Mouse (Mus musculus): ENCODE results near the gene Hapln4. TPM values are rescaled to one million over a fixed set of nuclear protein-coding genes. Genes with fewer than 3 reads are reported as not detected.

The Hapln4 gene
- polyA plus RNA-seq (2017; shearing (Covaris generic)), result not detected

DNA sequence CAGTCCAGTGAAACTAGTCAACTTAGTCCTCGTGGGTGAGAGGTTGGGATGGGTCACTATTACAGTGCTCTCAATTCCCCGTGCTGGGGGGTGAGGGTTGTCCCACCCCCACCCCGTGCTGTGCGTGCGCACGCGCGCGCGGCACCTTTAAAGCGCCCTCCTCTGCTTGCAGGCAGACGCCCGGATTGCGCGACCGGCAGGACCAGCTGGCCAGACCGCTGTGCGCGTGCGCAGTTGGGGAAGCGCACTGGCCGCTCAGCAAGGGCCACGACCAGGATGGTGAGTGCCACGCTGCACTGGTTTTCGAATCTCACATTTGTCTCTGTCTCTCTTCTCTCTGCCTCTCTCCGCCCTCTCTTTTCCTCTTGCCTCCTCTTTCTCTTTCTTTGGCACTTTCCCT is at the start of gene Hapln4:
TSS of gene Hapln4 (plus strand) at position 173 of the 400 bp plus-strand sequence.

GRCm38 (mm10) chr8:70042583-70043455 is 40.4 kb upstream of the Hapln4 start, which contains the start of the genes Mau2 and Sugp1:
Gene Mau2, minus strand, starts transcription at chr8:70042734.
Gene Sugp1, plus strand, starts transcription at chr8:70042813.

DNA sequence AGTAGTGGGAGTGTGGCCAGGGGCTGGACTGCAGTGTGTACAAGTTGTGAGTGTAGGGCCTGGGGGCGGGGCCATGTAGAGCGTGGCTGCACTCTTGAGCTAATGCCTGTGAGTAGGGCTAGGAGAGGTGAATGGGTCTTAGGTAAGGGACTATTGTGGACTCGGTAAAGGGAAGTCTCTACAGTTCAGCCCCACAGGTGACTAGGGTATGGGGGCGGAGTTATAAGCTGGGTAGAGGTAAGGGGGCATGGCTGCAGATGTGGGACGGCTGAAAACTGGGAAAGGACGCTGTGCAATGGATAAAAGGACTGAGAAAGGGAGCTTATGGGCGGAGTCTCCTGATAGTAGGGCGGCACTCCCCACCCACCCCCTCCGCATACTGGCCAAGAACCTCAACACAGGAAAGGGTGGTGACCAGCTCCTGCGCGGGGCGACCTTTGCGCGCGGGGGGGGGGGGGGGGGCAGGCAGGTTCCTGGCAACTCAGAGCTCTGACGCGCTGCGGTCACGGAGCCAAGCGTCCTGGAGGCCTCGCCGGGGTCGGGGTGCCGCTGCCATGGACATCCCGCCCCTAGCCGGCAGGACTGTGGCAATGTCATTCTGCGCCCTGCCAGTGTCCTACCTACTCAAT is 10.7 kb upstream of the Hapln4 start, which contains the start of gene Tm6sf2:
TSS of gene Tm6sf2 (plus strand) at position 484 of the 629 bp plus-strand sequence.

GRCm38 (mm10) chr8:70120667-70121066 is 37.4 kb downstream of the Hapln4 start, which contains the start of gene Ncan:
Gene Ncan, minus strand, starts transcription at chr8:70120873.

DNA sequence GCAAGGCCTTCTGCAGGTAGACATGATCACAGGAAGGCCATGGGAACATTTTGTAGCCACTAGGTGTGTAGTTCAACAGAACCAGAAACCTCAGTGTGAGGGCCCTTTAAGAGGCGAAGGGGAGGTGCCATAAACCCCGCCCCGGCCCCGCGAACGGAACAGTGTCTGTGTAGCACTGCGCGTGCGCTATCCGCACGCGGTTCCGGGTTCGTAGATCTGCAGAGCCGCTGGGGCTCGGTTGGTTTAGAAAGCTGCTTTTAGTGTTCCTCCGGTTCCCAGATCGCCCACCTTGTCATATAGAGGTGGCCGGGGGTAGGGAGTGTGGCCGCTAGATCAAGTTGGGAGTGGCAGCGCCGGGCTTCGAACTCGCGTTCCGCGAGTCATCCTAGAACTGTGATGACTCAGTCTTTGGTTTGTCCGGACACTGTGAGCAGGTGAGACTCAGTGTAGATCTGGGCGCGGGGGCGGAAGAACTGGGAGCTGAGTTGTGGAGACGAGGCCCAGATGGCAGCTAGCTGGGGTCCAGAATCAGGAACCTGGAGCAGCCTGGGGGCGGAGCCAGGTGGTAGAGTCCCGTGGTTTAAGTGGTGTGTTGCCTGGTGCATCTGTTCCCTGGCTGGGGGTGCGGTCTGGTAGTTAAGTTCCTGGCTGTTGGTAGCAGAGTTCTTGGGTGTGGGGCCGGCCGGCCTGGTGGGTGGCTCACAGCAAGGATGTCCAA is 48.1 kb downstream of the Hapln4 start, which contains the start of gene Nr2c2ap:
TSS of gene Nr2c2ap (plus strand) at position 168 of the 718 bp plus-strand sequence.

DNA sequence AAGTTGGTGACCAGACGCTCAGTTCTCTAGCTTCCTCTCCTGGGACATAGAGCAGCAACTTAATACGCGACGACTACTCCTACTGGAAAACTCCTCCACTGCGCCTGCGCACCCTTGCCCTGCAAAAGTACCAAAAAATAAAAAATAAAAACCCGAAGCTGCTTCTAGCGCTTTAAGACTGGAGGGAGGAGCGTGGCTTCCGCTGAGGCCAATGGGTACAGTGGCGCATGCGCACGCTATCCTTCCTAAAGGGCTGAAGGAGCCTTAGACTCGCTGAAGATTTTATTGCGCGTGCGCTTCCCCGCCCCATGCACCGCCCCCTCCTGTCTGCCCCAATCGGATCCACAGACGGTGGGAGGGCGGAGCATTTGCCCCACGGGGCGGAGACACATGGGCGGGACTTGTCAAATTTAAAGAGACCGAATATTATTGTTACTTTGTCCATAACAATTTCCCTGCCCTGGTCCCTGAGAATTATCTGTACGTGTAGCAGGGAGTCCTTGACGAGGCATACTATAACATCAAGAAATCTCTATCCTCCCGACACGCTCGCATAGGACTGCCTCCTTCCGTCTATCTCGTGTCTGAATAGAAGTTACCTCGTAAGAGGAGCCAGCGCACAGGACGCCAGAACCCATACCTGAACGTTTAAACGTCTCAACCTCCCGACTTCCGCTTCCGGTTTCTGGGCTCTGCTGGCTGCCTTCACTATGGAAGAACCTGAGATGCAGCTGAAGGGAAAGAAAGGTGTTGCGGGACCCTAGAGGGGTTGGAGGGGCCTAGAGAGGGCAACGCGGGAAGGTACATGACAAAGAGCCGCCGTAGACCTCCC is 56.0 kb downstream of the Hapln4 start, which contains the start of the genes Rfxank, Borcs8 and Mef2b:
TSS of gene Rfxank (minus strand) at position 129 of the 832 bp plus-strand sequence.
TSS of gene Borcs8 (plus strand) at position 474 of the 832 bp plus-strand sequence.
TSS of gene Mef2b (plus strand) at position 686 of the 832 bp plus-strand sequence.

Other genes with a start within 250 kb of the Hapln4 start
- not detected for gene Cilp2, start 195.8 kb upstream of the Hapln4 start, polyA plus RNA-seq (2017; shearing (Covaris generic))
- 1.2 TPM for gene Tssk6, start 181.3 kb upstream of the Hapln4 start, polyA plus RNA-seq (2017; shearing (Covaris generic))
- 100 TPM for gene Ndufa13, start 180.9 kb upstream of the Hapln4 start, polyA plus RNA-seq (2017; shearing (Covaris generic))
- gene Yjefn3, start 180.7 kb upstream of the Hapln4 start, polyA plus RNA-seq (2017; shearing (Covaris generic)), result not detected
- gene Gatad2a, start 87.1 kb upstream of the Hapln4 start, polyA plus RNA-seq (2017; shearing (Covaris generic)), result 124 TPM
- gene Mau2, start 40.7 kb upstream of the Hapln4 start, polyA plus RNA-seq (2017; shearing (Covaris generic)), result 106 TPM
- gene Sugp1, start 40.6 kb upstream of the Hapln4 start, polyA plus RNA-seq (2017; shearing (Covaris generic)), result 44.5 TPM
- not detected for gene Tm6sf2, start 10.5 kb upstream of the Hapln4 start, polyA plus RNA-seq (2017; shearing (Covaris generic))
- gene Ncan, start 37.4 kb downstream of the Hapln4 start, polyA plus RNA-seq (2017; shearing (Covaris generic)), result not detected
- gene Nr2c2ap, start 47.9 kb downstream of the Hapln4 start, polyA plus RNA-seq (2017; shearing (Covaris generic)), result 36.9 TPM
- 19.6 TPM for gene Rfxank, start 55.7 kb downstream of the Hapln4 start, polyA plus RNA-seq (2017; shearing (Covaris generic))
- 38.5 TPM for gene Borcs8, start 56.0 kb downstream of the Hapln4 start, polyA plus RNA-seq (2017; shearing (Covaris generic))
- 1.3 TPM for gene Mef2b, start 56.3 kb downstream of the Hapln4 start, polyA plus RNA-seq (2017; shearing (Covaris generic))
- 39.6 TPM for gene Tmem161a, start 88.9 kb downstream of the Hapln4 start, polyA plus RNA-seq (2017; shearing (Covaris generic))
- gene Slc25a42, start 128.8 kb downstream of the Hapln4 start, polyA plus RNA-seq (2017; shearing (Covaris generic)), result 8.4 TPM
- 27.2 TPM for gene Sugp2, start 150.8 kb downstream of the Hapln4 start, polyA plus RNA-seq (2017; shearing (Covaris generic))
- 7.6 TPM for gene Armc6, start 151.0 kb downstream of the Hapln4 start, polyA plus RNA-seq (2017; shearing (Covaris generic))
- gene Homer3, start 199.4 kb downstream of the Hapln4 start, polyA plus RNA-seq (2017; shearing (Covaris generic)), result 0.54 TPM
- gene Ddx49, start 219.0 kb downstream of the Hapln4 start, polyA plus RNA-seq (2017; shearing (Covaris generic)), result 46.0 TPM
- gene Cope, start 219.1 kb downstream of the Hapln4 start, polyA plus RNA-seq (2017; shearing (Covaris generic)), result 214 TPM
- gene Cers1, start 232.3 kb downstream of the Hapln4 start, polyA plus RNA-seq (2017; shearing (Covaris generic)), result not detected
- gene Gdf1, start 246.4 kb downstream of the Hapln4 start, polyA plus RNA-seq (2017; shearing (Covaris generic)), result 0.46 TPM

All from effector memory CD4-positive, alpha-beta T cell, adult 5 months (primary cell).